Mouse (Mus musculus) gastrocnemius, adult 2 months (tissue): ENCODE results near the gene Epo. TPM values are rescaled to one million over a fixed set of nuclear protein-coding genes. Genes with fewer than 3 reads are reported as not detected.

Source experiments
- DNase-seq: peaks from one replicate; pipeline ENCODE4 v3.0.0; 2022
- H3K27ac ChIP-seq: fragments of 200-600 bp; 2 replicates; pipeline ENCODE4 v1.8.1; 2022; ENCODE audit warnings: mild to moderate bottlenecking
- H3K4me3 ChIP-seq: fragments of 200-600 bp; 2 replicates; pipeline ENCODE4 v1.8.1; 2022; ENCODE audit warnings: mild to moderate bottlenecking, moderate library complexity
- CTCF ChIP-seq: fragments of 200-600 bp; IDR thresholded peaks from 2 replicates; pipeline ENCODE4 v1.8.1; 2022; ENCODE audit warnings: antibody characterized with exemption, mild to moderate bottlenecking, moderate library complexity
- intact Hi-C: fragments of 180-260 bp; cut with DNase I; formaldehyde crosslinking; loops from one replicate; pipeline ENCODE4 v1.15.1; 2025
- total RNA-seq, 2 experiments: library from RNA; stranded (reverse); gene quantifications; 2 replicates each; pipeline ENCODE4 v1.2.3; 2021

The Epo gene
- total RNA-seq, 2 experiments from 2014 or later, result not detected

GRCm38 (mm10) chr5:137553898-137554297 lies 20.9 kb upstream of the Epo start:
- DNase-seq, result no peak
- no peak for TF ChIP-seq CTCF
- intact Hi-C loops, result no loop called here

DNA sequence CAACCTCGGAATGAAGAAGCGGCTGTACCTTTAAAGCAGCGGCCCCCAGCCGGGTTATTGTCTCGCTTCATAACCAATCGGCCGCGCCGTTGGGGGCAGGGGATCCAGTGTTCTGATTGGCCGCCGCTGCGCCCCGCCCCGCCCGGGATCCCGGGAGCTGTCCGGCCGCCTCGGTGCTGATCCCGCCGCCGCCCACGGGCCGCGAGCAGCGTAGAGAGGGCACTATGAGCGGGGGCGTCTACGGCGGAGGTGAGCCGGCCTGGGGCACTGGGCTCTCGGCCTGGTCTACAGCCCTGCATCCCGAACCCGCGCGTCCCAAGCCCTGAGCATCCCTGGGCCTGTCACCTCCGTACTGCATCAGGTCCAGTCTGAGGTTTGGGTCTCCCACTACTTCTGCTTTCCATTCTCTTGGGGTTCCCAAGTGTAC lies 20.4 kb upstream of the Epo start, which contains the start of gene Actl6b:
TSS of gene Actl6b (plus strand) at position 107 of the 427 bp plus-strand sequence.
- TF ChIP-seq CTCF, result no peak
- no peak within 1 kb of the TSS; the same call in 1 of the 2 replicates for H3K4me3 ChIP-seq
- intact Hi-C loops, result no loop called here
- H3K27ac ChIP-seq, result no peak within 1 kb of the TSS
- peak; percentile 80 for DNase-seq

More at GRCm38 (mm10) chr5:137553898-137554297, 20.9 kb upstream of the Epo start:
- Histone ChIP-seq H3K4me3 (no peak overlapping the region), H3K27ac (no peak overlapping the region)

DNA sequence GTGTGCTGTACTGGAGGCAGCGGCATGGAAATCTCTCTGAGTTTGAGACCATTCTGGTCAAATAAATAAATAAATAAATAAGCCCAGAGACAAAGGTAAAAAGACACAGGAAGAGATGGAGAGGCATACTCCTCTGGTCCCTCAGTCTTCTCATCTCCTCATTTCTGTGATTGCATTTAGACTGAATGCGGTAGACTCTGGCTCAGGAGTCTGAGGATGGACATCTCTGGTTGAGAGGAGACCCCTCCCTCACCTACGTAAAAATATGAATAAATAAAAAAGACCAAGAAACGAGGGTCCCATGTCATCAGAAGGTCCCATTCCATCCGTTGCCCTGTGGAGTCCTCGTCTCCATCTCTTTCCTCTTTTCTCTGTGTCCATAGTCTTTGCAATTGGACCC lies 20.0 kb upstream of the Epo start:
- intact Hi-C loops, result no loop called here
- no peak overlapping the region; the same call in 1 of the 2 replicates for H3K4me3 ChIP-seq

DNA sequence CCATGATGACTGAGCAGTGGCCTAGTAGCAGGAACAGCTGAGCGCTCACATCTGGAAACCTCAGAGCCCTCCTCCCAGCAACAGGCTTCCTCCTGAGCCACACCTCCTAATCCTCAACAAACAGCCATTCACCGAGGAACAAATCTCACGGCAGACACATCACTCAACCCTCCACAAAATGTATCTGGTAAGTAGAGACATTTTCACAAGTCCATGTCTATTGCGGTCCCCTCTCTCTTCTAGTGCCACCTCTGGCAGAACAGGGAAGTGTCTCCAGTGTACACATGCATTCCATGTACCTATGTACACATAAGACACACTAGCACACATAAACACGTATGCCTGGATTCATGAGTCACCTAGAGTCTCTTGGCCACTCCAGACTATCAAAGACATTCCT lies 18.1 kb upstream of the Epo start:
- intact Hi-C loops, result no loop called here
- TF ChIP-seq CTCF, result peak; percentile 25; the same call in 1 of the 2 replicates
- Histone ChIP-seq H3K4me3 (no peak overlapping the region), H3K27ac (no peak overlapping the region)
- no peak for DNase-seq

More for the DNA sequence above, 20.0 kb upstream of the Epo start:
- no peak for TF ChIP-seq CTCF
- no peak for DNase-seq
- H3K27ac ChIP-seq, result no peak overlapping the region

DNA sequence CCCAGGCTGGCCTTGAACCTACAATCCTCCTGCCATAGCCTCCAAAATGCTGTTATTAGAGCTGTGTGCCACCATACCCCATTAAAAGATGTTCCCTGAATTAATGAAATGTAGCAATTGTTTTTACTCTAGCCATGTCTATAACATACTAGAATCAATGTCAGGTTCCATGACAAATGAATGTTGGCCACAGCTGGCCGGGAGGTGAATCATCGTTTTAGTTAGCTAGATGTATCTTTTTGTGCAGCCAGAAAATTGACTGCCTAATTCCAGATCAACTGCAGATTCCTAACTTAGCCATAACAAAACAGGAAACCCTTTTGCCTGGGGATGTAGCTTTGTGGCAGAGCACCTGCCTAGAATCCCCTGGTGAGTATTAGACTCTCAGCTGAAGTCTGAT lies 16.8 kb upstream of the Epo start:
- Histone ChIP-seq H3K27ac (no peak overlapping the region), H3K4me3 (no peak overlapping the region)
- no peak for DNase-seq
- TF ChIP-seq CTCF, result no peak
- intact Hi-C loops, result no loop called here

- no peak for TF ChIP-seq CTCF
- intact Hi-C loops, result no loop called here
- H3K27ac ChIP-seq, result no peak overlapping the region
- no peak overlapping the region for H3K4me3 ChIP-seq
- no peak for DNase-seq
Measured at GRCm38 (mm10) chr5:137545596-137545995, 12.6 kb upstream of the Epo start.

DNA sequence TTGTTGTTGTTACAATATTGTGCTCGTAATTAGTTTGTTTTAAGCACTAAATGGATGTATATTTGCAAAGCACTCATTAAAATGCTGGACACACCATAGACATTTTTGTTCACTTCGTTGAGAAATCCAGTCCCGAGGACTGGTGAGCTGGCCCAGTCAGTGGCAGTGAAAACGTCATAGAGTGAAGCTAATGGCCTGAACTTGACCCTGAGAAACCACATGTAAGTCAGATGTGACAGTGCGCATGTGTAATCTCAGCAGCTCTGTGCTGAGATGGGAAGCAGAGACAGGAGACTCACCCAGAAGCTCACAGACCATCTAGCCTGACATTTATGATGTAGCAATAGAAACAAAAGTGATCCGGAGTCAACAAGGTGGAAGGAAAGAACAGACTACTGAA lies 11.9 kb upstream of the Epo start:
- intact Hi-C loops, result no loop called here
- no peak for DNase-seq
- no peak for TF ChIP-seq CTCF
- H3K4me3 ChIP-seq, result no peak overlapping the region
- H3K27ac ChIP-seq, result no peak overlapping the region

DNA sequence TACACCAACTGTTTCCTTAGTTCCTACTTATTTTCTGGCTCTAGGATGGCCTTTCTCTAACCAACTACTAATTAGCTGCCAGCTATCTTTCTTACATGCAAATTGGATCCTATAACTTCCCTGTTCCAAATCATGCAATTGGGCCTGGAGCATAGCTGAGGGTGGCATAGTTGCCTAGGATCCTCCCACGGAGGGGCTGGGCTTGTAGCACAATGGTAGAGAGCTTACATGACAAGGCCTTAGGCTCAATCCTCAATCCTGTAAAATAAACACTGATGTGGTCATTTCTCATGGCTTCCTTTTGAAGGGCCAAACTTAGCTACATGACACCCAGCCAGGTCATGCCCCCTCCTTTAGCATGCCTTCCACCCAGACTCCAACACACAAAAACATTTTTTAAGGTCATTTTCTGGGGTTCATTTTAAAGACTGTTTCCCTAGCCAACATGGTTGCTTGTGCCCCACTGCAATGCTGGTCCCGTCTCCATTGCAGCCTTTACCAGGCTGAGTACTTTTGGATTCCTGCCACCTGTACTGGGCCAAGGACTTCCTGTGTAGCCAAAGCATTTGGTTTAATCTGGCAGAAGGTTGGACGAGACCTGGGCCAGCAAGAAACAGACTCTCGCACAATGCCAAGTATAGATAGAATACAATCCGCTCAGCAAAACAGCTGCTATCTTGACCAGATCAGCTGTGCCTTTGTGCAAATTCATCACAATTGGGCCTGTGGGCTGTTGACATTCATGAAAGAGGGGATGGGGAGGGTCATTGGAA lies 8.9 kb upstream of the Epo start:
- intact Hi-C loops, result no loop called here
- Histone ChIP-seq H3K4me3 (no peak overlapping the region), H3K27ac (no peak overlapping the region)
- DNase-seq, result no peak
- TF ChIP-seq CTCF, result no peak

GRCm38 (mm10) chr5:137540991-137541390 lies 7.9 kb upstream of the Epo start:
- no peak for DNase-seq
- TF ChIP-seq CTCF, result no peak
- Histone ChIP-seq H3K4me3 (no peak overlapping the region), H3K27ac (no peak overlapping the region)
- intact Hi-C loops, result no loop called here

GRCm38 (mm10) chr5:137539291-137539801 lies 6.3 kb upstream of the Epo start:
- intact Hi-C loops, result no loop called here
- Histone ChIP-seq H3K27ac (no peak overlapping the region), H3K4me3 (no peak overlapping the region)
- no peak for DNase-seq
- no peak for TF ChIP-seq CTCF

GRCm38 (mm10) chr5:137537461-137537860 lies 4.4 kb upstream of the Epo start:
- no peak overlapping the region for H3K4me3 ChIP-seq
- no peak for DNase-seq
- no peak overlapping the region for H3K27ac ChIP-seq

GRCm38 (mm10) chr5:137535318-137535717 lies 2.3 kb upstream of the Epo start:
- intact Hi-C loops, result no loop called here
- DNase-seq, result no peak
- Histone ChIP-seq H3K27ac (no peak overlapping the region), H3K4me3 (no peak overlapping the region)
- no peak for TF ChIP-seq CTCF

More at GRCm38 (mm10) chr5:137537461-137537860, 4.4 kb upstream of the Epo start:
- TF ChIP-seq CTCF, result no peak
- intact Hi-C loops, result no loop called here

GRCm38 (mm10) chr5:137534762-137535161 lies 1.7 kb upstream of the Epo start:
- Histone ChIP-seq H3K27ac (peak overlapping the region; percentile 51; the same call in 1 of the 2 replicates), H3K4me3 (no peak overlapping the region)
- intact Hi-C loops, result loop anchor here (5.0 kb wide), 2 partner anchors 68 to 638 kb away; partner anchors contain the start of genes Ap4m1, Mcm7 and Mospd3
- DNase-seq, result peak; percentile 42
- TF ChIP-seq CTCF, result no peak
